Mouse (Mus musculus) kidney, postnatal 0 days (tissue): Measurements from ENCODE around the gene Nrbp1. TPM values are rescaled to one million over a fixed set of nuclear protein-coding genes. Genes with fewer than 3 reads are reported as not detected.

Source experiments
- ATAC-seq: fragments of 200-750 bp; cut with Nextera tagmentation; replicated peaks from 2 replicates; pipeline ENCODE4 v1.8.0; 2017; ENCODE audit warnings: low read depth, moderate number of reproducible peaks, moderate TSS enrichment, moderate library complexity; ENCODE audit not compliant: low FRiP score
- DNase-seq: peaks from one replicate; pipeline ENCODE4 v3.0.0-alpha.2; 2016; ENCODE audit warnings: low spot score
- H3K27ac ChIP-seq: fragments of 300-500 bp; sonication (generic); 2 replicates; pipeline ENCODE4 v1.5.1; 2014; ENCODE audit warnings: mild to moderate bottlenecking
- H3K27me3 ChIP-seq: fragments of 300-500 bp; sonication (generic); 2 replicates; pipeline ENCODE4 v1.6.1; 2014; ENCODE audit warnings: low read length, mixed read lengths; ENCODE audit not compliant: insufficient read depth
- H3K36me3 ChIP-seq: fragments of 300-500 bp; sonication (generic); 2 replicates; pipeline ENCODE4 v1.6.1; 2014; ENCODE audit warnings: low read length, mixed read lengths; ENCODE audit not compliant: insufficient read depth
- H3K4me1 ChIP-seq: fragments of 300-500 bp; sonication (generic); replicated peaks from 2 replicates; pipeline ENCODE4 v1.6.1; 2014; ENCODE audit warnings: antibody characterized with exemption, low read length, mixed read lengths; ENCODE audit not compliant: insufficient read depth
- H3K4me2 ChIP-seq: fragments of 300-500 bp; sonication (generic); 2 replicates; pipeline ENCODE4 v1.6.1; 2014; ENCODE audit warnings: mild to moderate bottlenecking, low read length, moderate library complexity, mixed read lengths
- H3K4me3 ChIP-seq: fragments of 300-500 bp; sonication (generic); replicated peaks from 2 replicates; pipeline ENCODE4 v1.5.1; 2014; ENCODE audit warnings: low read depth, low read length
- H3K9ac ChIP-seq: fragments of 300-500 bp; sonication (generic); 2 replicates; pipeline ENCODE4 v1.6.1; 2014; ENCODE audit warnings: low read depth, low read length
- H3K9me3 ChIP-seq: fragments of 300-500 bp; sonication (generic); replicated peaks from 2 replicates; pipeline ENCODE4 v1.6.1; 2016; ENCODE audit warnings: low read length, inconsistent platforms, mixed read lengths
- CTCF ChIP-seq: IDR thresholded peaks from 2 replicates; pipeline ENCODE4 v1.5.1; 2016; ENCODE audit warnings: antibody characterized with exemption, low read depth, mild to moderate bottlenecking, moderate library complexity
- WGBS: fragments of 180-500 bp; shearing (Covaris S2); extraction: QIAGEN DNeasy Blood & Tissue Kit; methylation state at CpG from one replicate; pipeline ENCODE4 v1.1.7; 2014; 5-methylcytosine and 5-hydroxymethylcytosine counted together
- polyA plus RNA-seq: library from polyadenylated mRNA; unstranded; fragments of >200 nt; fragmentation: Nextera tagmentation; extraction: Ambion mirVana; gene quantifications from 2 replicates; pipeline ENCODE4 v1.2.1, GENCODE M21; 2015

Nrbp1 gene
- polyA plus RNA-seq, 1 experiment from 2014 or later: 116 TPM

DNA sequence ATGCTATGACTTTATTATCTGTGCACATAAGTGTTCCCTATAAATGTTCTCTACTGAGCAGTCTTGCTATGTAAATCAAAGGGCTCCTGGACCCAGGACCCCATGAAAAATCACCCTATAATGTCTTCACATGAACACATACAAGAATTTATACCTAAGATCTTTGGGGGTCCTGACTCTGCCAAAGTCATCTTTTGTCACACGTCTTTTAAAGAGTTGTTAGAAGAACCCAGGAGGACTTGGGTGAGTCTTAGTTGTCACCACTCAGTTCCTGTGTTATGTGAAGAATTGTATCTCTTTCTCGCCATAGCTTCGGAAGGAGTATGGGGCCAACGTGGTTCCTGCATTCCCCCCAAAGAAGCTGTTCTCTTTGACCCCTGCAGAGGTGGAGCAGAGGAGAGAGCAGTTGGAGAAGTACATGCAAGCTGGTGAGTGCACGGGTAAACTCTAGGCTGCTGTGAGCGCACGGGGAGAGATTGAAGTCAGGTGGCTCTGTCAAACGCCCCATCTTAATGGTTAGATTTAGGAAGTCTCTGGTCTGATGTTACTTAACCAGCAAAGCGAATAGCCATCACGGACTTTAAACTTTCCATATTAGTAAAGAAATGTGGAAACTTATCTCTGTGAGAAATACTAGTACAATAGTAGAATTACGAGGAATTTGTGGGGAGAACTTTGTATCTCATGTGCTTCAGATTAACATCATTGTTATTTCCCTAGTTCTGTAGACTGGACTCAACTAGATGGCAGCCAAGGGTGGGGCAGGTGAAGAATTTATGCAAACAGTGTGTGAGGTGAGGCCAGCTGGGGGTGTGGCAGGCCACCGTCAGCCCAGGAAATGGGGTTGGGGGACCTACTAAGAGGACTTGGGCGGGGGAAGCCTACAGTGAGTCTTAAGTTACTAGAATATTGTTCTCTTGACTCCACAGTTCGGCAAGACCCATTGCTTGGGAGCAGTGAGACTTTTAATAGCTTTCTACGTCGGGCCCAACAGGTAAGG, 45.9 kb upstream of the Nrbp1 start:
- ATAC-seq (no peak), DNase-seq (no peak)
- H3K9ac ChIP-seq: no peak overlapping the region

GRCm38 (mm10) chr5:31195671-31196070, 45.0 kb upstream of the Nrbp1 start:
- Histone ChIP-seq H3K27me3 (no peaks in the 10 kb centered on the region), H3K4me1 (peaks cover 17% of the 10 kb centered on the region; the same call in 1 of the 2 replicates), H3K9me3 (0 out of 2 replicates have a peak, but pooled peaks cover 3% of the 10 kb centered on the region), H3K4me3 (no peak overlapping the region), H3K9ac (no peak overlapping the region), H3K36me3 (peaks cover 51% of the 10 kb centered on the region), H3K4me2 (no peak overlapping the region), H3K27ac (no peak overlapping the region)
- WGBS: 88% methylated on average over 4 of the region's 4 CpGs
- ATAC-seq: no peak
- no peak for DNase-seq
- TF ChIP-seq CTCF: no peak

More for the DNA sequence above, 45.9 kb upstream of the Nrbp1 start:
- WGBS: 90% methylated on average over 16 of the region's 16 CpGs
- no peaks in the 10 kb centered on the region for H3K9me3 ChIP-seq
- no peak overlapping the region for H3K4me3 ChIP-seq
- H3K4me2 ChIP-seq: peak overlapping the region; percentile 75
- no peaks in the 10 kb centered on the region for H3K27me3 ChIP-seq
- H3K36me3 ChIP-seq: peaks cover 59% of the 10 kb centered on the region
- H3K4me1 ChIP-seq: peaks cover 11% of the 10 kb centered on the region; the same call in 1 of the 2 replicates
- no peak overlapping the region for H3K27ac ChIP-seq
- no peak for TF ChIP-seq CTCF

DNA sequence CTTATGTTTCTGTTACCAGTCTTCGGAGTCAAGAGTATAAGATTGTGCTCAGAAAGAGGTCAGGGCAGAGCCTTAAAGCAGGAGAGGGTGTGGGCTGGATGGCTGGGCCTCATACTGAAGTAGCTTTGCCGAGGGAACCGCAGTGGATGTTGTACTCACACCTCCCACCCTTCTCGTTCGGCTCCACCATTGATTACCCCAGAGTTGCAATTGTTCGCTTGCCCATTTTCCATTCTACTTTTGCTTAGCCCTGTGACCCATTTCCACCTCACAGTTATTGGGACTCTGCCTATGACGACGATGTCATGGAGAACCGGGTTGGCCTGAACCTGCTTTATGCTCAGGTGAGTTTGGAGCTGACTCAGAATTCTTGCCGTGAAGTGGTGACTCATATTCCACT, 44.5 kb upstream of the Nrbp1 start:
- no peak for TF ChIP-seq CTCF
- Histone ChIP-seq H3K27me3 (no peaks in the 10 kb centered on the region), H3K4me2 (no peak overlapping the region), H3K27ac (no peak overlapping the region), H3K9ac (no peak overlapping the region), H3K4me1 (peaks cover 20% of the 10 kb centered on the region; the same call in 1 of the 2 replicates), H3K9me3 (0 out of 2 replicates have a peak, but pooled peaks cover 3% of the 10 kb centered on the region), H3K4me3 (no peak overlapping the region), H3K36me3 (peaks cover 46% of the 10 kb centered on the region)
- ATAC-seq (no peak), DNase-seq (no peak)
- 90% methylated on average over 10 of the region's 10 CpGs for WGBS

DNA sequence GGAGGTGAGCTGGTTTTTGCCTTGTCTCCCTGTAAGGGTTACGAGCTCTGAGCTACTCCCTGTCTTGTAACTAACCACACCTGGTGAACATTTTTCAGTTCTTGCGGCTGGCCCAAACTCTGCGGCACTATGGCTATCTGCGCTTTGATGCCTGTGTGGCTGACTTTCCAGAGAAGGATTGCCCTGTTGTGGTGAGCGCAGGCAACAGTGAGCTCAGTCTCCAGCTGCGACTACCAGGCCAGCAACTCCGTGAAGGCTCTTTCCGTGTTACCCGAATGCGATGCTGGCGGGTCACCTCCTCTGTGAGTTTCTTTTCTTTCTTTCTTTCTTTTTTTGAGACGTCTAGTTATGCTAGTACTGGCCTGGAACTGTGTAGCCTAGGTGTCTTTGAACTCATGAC, 43.6 kb upstream of the Nrbp1 start:
- H3K9ac ChIP-seq: no peak overlapping the region
- 95% methylated on average over 12 of the region's 12 CpGs for WGBS

GRCm38 (mm10) chr5:31198170-31198569, 42.5 kb upstream of the Nrbp1 start:
- Histone ChIP-seq H3K9me3 (0 out of 2 replicates have a peak, but pooled peaks cover 3% of the 10 kb centered on the region), H3K9ac (no peak overlapping the region), H3K27me3 (no peaks in the 10 kb centered on the region), H3K27ac (no peak overlapping the region), H3K4me1 (peaks cover 13% of the 10 kb centered on the region; the same call in 1 of the 2 replicates), H3K4me3 (no peak overlapping the region), H3K4me2 (no peak overlapping the region), H3K36me3 (peaks cover 45% of the 10 kb centered on the region)
- DNase-seq (no peak), ATAC-seq (no peak)
- TF ChIP-seq CTCF: no peak
- WGBS: 73% methylated on average over 9 of the region's 9 CpGs

More for the DNA sequence above, 43.6 kb upstream of the Nrbp1 start:
- Histone ChIP-seq H3K4me3 (no peak overlapping the region), H3K4me1 (peaks cover 15% of the 10 kb centered on the region; the same call in 1 of the 2 replicates), H3K4me2 (no peak overlapping the region), H3K27ac (no peak overlapping the region), H3K27me3 (no peaks in the 10 kb centered on the region), H3K36me3 (peaks cover 45% of the 10 kb centered on the region), H3K9me3 (0 out of 2 replicates have a peak, but pooled peaks cover 3% of the 10 kb centered on the region)
- TF ChIP-seq CTCF: no peak
- ATAC-seq (no peak), DNase-seq (no peak)

DNA sequence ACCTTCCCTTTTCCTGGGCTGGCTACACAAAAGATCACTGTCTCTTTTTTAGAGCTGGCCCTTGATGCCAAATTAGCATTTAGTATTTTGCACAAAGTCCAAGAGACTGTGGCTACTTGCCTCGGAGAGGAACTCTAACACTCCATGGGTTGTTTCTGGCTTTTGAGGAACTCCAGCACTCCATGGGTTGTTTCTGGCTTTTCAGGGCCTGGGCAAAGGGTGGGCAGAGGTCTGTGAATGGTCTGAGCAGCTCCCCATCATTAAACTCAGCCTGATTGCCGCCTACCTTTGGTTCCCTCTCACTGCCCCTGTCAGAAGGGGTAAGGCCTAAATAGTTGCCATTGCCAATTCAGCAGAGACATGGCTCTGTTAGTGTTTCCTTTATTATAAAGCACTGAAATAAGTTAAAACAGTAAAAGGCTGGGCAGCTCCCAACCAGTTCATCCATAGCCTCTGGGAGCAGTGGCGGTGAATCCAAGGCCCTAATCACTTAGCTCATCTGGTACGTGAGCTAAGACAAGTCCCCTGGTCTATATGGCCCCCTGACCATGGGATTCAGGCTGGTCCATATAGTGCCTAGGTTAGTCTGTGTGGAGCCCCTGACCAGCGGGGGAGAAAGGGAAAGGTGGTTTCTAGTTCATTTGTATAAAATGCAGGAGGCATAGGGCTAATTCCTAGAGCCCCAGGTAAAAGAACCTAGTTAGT, 41.9 kb upstream of the Nrbp1 start:
- no peak overlapping the region for H3K9ac ChIP-seq
- H3K27ac ChIP-seq: no peak overlapping the region
- peaks cover 45% of the 10 kb centered on the region for H3K36me3 ChIP-seq
- no peak overlapping the region for H3K4me2 ChIP-seq
- H3K4me3 ChIP-seq: no peak overlapping the region
- H3K27me3 ChIP-seq: no peaks in the 10 kb centered on the region
- DNase-seq (no peak), ATAC-seq (no peak)
- TF ChIP-seq CTCF: no peak
- peaks cover 13% of the 10 kb centered on the region; the same call in 1 of the 2 replicates for H3K4me1 ChIP-seq
- H3K9me3 ChIP-seq: 0 out of 2 replicates have a peak, but pooled peaks cover 3% of the 10 kb centered on the region
- 87% methylated on average over 5 of the region's 5 CpGs for WGBS
